Mouse (Mus musculus) testis, postnatal 14 days (tissue): ENCODE results near the gene Fxr2.
A peak's percentile ranks its signal among the peaks of the same experiment; 100 is the strongest.

ENCODE experiments used
- DNase-seq: peaks from one replicate; pipeline ENCODE4 v3.0.0; 2021; ENCODE audit warnings: low spot score

Gene Fxr2

DNA sequence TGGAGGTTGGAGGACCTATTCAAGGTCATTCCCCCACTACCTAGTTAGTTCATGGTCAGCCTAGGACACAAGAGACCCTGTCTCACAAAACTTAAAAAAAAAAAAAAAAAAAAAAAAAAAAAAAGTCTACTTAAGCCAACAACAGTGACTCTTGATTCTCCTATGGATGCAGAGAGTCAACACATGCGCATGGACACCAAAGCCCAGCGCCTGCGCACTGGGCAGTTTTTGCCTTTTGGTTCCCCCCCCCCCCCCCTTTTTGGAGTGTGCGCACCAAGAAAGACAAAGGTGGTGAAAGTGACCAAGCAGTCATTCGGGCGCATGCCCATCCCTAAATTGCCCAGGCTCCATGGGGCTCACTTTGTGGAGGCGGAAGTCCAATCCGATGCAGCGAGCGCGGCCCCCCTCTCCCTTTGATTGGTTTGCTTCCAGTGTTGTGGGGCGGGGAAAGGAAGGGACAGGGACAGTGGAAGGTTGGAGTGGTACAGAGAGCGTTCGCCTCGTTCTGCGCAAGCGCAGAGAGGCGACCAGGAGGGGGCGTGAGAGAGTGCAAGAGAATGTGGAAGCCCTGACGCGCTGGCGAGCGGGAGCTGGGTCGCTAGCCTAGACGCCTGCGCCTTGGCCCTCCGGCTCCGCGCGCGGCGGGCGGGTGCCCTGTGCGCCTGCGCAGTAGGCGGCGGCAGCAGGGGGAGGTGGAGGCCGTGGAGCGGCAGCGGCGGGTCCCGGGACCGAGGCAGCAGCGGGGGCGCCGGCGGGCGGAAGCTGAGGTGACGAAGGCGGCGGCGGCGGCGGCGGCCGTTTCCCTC is at the start of gene Fxr2:
Gene Fxr2, plus strand, starts transcription at position 707 of the 806 bp plus-strand sequence.
- DNase-seq = peak; percentile 99

DNA sequence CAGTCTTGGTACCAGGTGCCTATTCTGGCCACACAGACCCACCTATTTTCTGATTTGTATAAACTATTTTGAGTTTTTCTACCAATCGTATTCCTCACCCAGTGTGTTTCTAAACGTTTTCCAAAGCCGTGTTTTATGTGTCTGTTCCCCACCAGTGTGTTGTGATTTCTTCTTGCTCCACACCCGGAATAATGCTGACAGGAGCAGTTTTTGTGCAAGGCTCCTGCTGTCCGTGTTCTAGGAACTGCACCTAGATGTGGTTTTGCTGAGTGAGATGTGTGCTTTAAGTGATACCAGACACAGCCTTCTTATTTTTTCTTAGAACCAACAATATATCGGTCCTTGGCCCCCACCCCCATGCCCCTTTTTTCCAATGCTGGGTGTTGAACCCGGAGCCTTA is 48.8 kb upstream of the Fxr2 start:
- no peak for DNase-seq

- DNase-seq = no peak
These were observed 47.9 kb upstream of the Fxr2 start for GRCm38 (mm10) chr11:69584937-69585336.

DNA sequence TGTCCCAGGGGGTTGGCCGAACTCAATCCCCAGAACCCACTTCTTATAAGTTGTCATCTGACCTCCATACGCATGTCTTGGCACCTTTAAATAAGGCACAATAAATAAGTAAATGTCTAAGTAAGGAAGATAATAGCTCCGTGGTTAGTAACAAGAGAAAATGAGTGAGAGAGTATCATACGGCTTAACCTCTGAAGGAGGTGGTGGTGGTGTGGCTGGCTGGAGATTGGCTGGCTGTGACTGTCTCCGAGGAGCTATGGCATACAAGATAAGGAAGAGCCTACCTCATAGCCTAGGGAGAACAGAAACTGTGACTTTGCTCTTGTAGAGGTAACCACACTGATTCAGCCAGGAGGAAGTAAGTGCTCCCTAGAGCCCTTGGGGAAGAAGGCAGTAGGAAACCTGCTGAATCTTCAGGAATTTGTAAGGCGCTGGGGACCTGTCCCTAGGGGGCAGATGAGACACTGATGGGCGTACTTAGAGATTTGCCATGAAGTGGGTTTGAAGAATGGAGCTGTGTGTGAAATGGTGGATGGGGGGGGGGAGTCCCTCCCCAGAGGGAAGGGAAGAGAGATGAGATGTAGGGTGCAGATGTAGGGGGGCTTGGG is 47.0 kb upstream of the Fxr2 start:
- no peak for DNase-seq

DNA sequence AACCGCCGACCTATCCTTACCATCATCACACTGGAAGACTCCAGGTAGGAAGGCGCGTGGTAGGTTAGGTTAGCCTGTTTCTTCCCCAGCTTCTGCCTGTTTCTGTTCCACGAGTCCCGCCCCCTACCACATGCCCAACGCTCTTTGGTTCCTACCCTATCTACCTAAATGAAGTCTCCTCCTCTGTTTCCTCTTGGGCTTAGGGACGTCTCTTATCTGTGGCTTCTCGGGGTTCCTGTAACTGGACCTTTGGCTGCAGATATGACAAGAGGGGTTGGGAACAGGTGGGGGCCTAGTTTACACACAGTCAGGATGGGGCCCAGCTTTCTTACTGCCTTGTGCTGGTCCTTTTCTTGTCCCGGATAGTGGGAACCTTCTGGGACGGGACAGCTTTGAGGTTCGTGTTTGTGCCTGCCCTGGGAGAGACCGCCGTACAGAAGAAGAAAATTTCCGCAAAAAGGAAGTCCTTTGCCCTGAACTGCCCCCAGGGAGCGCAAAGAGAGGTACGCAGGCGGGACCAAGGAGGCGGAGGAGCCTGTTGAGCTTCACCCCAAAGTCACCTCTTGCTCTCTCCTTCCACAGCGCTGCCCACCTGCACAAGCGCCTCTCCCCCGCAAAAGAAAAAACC is 43.5 kb upstream of the Fxr2 start:
- DNase-seq = no peak

- DNase-seq = no peak
These were observed 42.2 kb upstream of the Fxr2 start for GRCm38 (mm10) chr11:69590622-69591021.

GRCm38 (mm10) chr11:69591424-69591823 is 41.4 kb upstream of the Fxr2 start:
- DNase-seq = no peak

DNA sequence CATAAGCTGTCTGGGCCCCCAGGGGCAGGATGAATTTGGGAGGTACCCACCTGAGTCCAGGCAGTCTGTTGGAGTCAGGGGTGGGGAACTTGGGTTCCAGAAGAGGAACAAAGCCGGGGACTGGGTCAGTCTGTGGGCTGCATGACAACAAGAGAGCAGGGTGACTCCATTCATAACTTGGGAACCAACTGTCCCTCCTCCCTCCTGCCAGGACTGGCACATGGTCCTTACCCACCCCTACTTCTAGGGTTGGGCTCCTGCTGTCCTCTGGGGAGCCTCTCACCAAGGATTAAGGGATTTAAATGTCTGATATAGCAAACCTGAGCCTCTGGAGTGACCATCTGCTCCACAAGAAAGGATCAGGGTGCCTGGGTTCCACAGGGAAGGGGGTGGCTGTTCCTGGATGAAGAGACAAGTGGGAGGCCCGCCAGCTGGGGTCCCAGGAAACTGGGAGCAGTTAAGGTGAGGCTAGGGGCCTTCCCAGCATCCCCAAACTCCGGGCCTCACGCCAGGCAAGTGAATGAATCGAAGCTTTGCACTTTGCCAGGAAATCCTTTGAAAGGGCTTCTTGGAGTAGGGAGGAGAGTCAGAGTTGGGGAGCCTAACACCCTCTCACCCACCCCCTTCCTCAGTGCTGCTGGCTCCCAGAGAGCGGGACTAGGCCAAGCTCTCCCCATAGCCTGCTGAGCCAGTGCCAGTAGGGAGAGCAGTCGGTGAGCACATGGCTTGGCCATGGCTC is 40.7 kb upstream of the Fxr2 start:
- DNase-seq = no peak

DNA sequence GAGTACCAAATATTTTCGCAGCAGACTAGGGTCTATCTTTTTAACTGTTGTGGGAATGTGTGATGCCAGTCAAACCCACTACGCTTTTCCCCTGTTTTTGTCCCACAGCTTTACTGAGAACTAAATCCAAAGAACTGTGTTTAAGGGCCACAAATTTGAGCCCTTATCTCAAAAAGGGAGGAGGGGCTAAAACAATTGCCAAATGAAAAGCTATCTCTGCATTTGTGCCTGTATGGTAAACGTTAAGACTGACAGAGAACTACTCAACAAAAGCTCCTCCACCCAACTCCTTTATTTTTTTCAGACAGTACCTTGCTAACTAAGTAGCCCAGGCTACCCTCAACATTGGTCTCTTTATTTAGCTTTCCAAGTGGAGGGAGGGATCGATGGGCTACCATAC is 40.0 kb upstream of the Fxr2 start:
- DNase-seq = no peak

DNA sequence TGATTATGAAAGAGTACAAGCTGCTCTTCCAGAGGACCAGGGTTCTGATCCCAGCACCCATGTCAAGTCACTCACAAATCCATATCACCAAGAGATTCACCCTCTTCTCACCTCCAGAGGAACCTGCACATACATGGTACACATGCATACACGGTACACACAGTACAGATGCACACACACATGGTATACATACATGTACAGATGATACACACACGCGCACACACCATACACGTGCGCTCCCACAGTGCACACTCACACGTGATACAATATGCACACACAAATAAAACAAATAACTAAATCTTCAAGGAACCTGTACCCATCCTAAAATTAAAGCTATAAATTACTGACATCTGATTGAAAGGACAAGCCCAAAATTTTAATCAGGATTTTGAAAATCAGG is 37.9 kb upstream of the Fxr2 start:
- DNase-seq = no peak

DNA sequence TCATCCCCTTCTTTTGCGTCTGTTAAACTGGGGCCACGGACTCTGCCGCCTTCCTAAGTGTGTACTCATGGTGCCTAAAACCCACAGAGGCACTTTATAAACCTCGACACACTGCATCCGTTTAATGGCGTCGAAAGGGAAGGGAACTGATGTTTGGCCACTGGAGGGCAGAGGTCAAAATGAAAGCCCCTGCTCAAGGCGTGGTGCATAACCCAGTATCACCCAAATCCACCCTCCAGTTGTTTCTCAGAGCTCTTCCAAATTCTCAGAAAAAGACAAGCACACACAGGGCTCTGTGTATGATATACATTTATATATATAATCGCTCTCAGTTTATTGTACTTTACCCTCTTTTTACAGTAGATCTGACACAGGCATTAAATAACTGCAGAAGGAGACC is 33.4 kb upstream of the Fxr2 start:
- no peak for DNase-seq

GRCm38 (mm10) chr11:69600098-69600497 is 32.7 kb upstream of the Fxr2 start:
- peak; percentile 79 for DNase-seq

DNA sequence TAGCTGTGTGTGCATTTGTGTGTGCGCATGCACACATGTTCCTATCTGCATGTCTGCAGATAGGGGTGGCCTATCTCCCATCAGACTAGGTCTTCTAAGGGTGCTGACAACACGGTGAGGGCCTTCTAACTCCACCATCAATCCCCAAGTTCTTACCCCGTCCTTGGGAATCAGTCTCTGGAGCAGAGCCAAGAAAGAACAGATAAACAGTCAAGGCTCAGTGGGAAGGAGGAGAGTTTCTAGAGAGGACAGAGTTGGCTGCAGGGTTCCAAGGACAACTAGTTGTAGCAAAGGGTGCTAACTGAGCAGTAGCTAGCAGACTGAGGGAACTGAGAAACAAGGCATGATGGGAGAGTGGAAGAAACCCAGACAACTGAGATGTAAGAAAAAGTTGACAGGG is 31.0 kb upstream of the Fxr2 start:
- DNase-seq = peak; percentile 60

GRCm38 (mm10) chr11:69603516-69603915 is 29.3 kb upstream of the Fxr2 start:
- no peak for DNase-seq

- DNase-seq = no peak
These were observed 28.4 kb upstream of the Fxr2 start for GRCm38 (mm10) chr11:69604347-69604746.

DNA sequence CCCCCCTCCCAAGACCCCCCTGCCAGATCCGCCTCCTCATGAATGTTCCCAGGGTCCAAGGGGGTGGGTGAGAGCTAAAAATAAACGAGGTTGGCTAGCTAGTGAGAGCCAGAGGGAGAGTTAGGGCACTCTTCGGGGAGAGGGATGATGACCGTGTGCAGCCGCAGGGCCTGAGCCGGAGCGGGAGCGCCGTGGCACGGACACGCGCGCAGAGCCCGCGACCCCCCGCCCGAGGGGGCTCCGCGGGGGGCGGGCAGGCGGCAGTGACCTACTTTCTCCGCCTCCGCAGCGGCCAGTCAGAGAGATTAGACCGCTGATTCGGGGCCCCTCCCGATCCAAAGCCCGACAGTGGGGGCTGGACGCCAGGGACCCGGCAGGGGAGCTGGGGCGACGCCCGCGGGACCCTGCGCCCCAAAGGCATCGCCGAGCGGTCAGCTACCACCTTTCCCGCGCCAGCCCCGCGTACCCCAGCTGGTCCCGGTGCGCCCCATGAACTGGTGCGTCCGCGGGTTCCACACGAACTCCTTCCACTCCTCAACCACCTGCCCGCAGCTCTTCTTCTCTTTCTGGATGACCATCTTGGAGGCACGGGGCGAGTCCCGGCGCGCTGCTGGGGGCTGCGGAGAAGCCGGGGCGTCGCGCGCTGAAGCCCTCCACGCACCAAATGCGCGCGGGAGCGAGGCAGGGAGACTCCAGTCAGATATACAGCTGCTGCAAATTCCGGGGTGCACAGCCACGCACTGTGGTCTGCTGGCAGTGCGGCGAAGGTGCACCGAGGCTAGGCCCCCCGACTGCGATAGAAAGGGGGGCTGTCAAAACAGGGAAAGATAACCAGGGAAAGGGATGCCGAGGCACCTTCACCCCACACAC is 27.8 kb upstream of the Fxr2 start:
- DNase-seq = peak; percentile 25

DNA sequence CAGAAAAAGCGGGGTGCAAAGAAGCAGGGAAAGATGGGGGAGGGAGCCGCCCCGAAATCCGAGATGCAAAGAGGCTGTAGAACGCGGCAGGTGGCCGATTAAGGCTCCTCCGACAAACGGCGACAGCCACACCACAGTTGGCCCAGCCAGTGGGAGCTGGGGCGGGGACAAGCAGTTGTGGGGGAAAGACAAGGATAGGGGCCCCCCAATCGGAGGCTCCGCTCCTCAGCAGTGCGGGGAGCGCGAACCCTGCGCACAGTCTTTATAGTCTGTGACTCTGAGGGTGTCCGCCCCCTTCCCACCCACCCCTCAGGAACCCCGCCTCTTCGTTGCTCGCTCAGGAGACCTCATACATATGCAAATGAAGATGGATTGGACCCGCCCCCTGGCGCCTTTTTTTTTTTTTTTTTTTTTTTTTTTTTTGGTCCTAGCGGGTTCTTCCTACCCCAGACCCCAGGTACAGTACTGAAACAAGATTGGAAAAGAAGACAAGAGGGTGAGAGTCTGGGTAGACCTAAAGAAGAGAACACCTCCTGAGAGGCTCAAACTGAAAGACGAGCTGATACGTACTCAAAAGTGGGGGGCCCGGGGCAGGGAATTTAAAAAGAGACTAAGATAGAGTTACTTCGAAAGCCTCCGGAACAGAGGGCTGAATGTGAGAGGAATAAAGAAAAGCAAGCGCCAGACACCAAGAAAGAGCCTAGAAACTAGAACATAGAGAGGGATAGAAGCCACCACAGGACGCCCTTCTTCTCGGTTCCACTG is 26.9 kb upstream of the Fxr2 start, which contains the start of gene Atp1b2:
Gene Atp1b2, minus strand, starts transcription at position 217 of the 765 bp plus-strand sequence.
- DNase-seq = peak; percentile 85

DNA sequence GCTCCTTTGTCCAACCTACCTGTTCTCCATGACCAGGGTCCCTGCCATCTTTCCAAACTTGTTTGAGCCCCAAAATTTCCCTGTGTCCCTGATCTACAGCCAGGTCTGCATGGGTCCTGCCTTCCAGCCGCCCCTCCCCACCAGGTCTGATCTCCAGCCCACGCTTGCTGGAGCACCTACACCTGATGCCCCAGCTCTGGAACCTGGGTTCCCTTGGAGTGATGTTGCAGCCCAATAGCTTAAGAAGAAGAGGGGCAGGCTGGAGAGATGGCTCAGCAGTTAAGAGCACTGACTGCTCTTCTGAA is 26.3 kb upstream of the Fxr2 start:
- DNase-seq = no peak

- DNase-seq = no peak
These were observed 26.0 kb upstream of the Fxr2 start for GRCm38 (mm10) chr11:69606832-69607231.

DNA sequence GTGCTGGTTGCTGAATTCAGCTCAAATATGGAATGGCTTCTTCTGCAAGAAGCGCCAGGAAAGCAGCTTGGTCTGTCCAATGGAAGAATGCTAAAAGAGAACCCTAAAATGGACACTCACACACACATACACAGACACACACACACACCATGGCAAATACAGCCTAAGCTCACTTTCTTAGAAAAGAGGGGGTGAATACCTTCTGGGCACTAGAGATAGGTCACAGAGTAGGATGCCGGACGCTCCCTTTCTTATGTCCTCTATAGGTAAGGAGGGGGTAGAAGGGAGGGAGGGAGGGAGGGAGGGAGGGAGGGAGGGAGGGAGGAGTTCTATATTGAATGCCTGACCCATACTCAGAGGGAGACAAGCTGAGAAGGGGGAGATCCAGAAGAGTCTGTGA is 24.3 kb upstream of the Fxr2 start:
- no peak for DNase-seq

GRCm38 (mm10) chr11:69609416-69609815 is 23.4 kb upstream of the Fxr2 start:
- no peak for DNase-seq
